Comparison of ENCODE assay signal across 8 mouse cellular contexts in the genomic region with DNA sequence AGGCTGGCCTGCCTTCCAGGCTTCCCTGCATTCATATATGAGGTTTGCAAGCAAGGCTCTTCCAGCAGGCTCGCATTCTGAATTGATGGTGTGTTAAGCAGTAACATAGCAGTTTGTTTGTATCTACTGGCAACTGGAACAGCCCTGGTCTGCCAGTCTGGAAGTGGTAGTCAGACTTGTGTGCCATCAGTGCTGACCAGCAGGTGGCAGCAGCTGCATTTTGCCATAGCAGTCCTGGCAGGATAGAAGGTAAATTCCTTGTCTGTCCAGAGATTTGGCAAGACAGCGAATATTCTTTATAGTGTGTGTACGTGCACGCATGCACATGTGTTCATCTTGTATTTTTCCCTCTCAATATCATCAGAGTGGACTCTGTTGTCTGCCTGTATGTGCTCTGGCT.
A peak's percentile ranks its signal among the peaks of the same experiment; 100 is the strongest.
DNase-seq lines count a peak whose midpoint lies in the region; ATAC-seq lines count a peak whose summit lies in the region.

No protein-coding gene starts in this region.

- DNase-seq in adipocyte (ENCODE audit: low spot score): peak; percentile 70
- DNase-seq in embryo, embryonic 10.5 days (ENCODE audit: low spot score): peak; percentile 82
- DNase-seq in gastrocnemius, postnatal 14 days: peak; percentile 76
- peak; percentile 84 for DNase-seq in intestine, embryonic 14.5 days (ENCODE audit: low spot score)
- peak; percentile 85 to 88 for DNase-seq in left cerebral cortex, postnatal 10 days (ENCODE audit: extremely low spot score in 1 of 2, low spot score in 2 of 2)
- DNase-seq in mesoderm, embryonic 11.5 days (ENCODE audit: low read depth, low spot score): peak; percentile 80
- peak; percentile 61 for DNase-seq in skeletal muscle tissue, adult 2 months (ENCODE audit: low read depth, low spot score)

- H3K27me3 ChIP-seq in intestine, embryonic 14.5 days (replicated peaks; ENCODE audit: control insufficient read depth, insufficient read depth, low read length): no peaks in the 10 kb centered on the region

- no peaks in the 10 kb centered on the region for H3K4me1 ChIP-seq in intestine, embryonic 14.5 days (replicated peaks; ENCODE audit: control insufficient read depth, insufficient read depth, low read length)

- no peak overlapping the region for H3K27ac ChIP-seq in intestine, embryonic 14.5 days (ENCODE audit: low read depth)

- H3K9me3 ChIP-seq in intestine, embryonic 14.5 days (ENCODE audit: control insufficient read depth, low read length): no peaks in the 10 kb centered on the region

- no peak overlapping the region for H3K4me2 ChIP-seq in intestine, embryonic 14.5 days (ENCODE audit: low read length)

- ATAC-seq in intestine, embryonic 14.5 days (replicated peaks; ENCODE audit: low FRiP score, low TSS enrichment, low read depth): peak; percentile 75; the same call in 1 of the 2 replicates
- no peak for ATAC-seq in activated CD4-positive, CD25-positive, alpha-beta regulatory T cell, adult 4 months

- no peaks in the 10 kb centered on the region for H3K36me3 ChIP-seq in intestine, embryonic 14.5 days (ENCODE audit: control insufficient read depth, insufficient read depth, low read length)

- intact Hi-C loops in gastrocnemius, postnatal 14 days (cut with DNase I; ENCODE audit: low total_unique reads): loop anchor here (2.0 kb wide), 1 partner anchor 75 kb away; no protein-coding TSS in a partner anchor
- intact Hi-C loops in left cerebral cortex, postnatal 10 days (cut with DNase I): loop anchor here (1.0 kb wide), 1 partner anchor 76 kb away; no protein-coding TSS in a partner anchor

- H3K9ac ChIP-seq in intestine, embryonic 14.5 days (ENCODE audit: low read length): no peak overlapping the region

- WGBS in intestine, embryonic 14.5 days: 18% methylated on average over 4 of the region's 4 CpGs

- H3K4me3 ChIP-seq in intestine, embryonic 14.5 days (ENCODE audit: low read depth, low read length): no peak overlapping the region
